Mouse (Mus musculus): ENCODE data around the gene Ndufv3. TPM values are rescaled to one million over a fixed set of nuclear protein-coding genes. Genes with fewer than 3 reads are reported as not detected.

Ndufv3 gene
- polyA plus RNA-seq, 2 experiments: 103 to 277 TPM

DNA sequence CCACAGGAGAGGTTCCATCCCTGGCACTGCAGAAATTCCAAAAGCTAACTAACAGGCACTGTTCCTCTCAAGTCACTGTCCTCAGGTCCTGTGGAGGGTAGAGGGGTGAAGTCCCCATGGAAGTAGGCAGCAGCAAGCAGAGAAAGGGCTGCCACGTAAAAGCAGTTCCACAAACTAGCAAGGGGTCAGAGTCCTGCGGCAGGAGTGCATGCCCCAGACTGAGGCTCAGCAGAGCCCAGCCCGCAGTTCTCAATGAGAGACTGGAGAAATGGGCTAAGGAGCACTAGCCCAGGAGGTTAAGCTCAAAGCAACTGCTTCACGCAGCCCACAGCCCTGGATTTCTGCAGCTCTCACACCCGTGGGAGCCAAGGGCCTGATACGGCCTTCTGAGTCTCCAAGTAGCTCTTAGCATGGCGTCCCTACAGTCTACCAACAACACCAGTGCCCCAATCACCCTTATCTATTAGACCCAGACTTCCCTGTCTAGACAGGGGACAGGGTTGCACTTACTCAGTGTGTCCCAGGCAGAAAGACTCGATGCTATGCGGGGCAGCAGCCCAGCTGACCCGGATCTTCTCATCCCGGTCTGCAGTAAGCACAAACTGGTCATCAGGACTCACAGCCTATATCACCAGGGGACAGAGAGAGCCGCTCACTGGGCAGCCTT, 17.5 kb upstream of the Ndufv3 start:
- H3K4me2 ChIP-seq (replicated peaks; ENCODE audit: low read depth, low read length, severe bottlenecking): no peak overlapping the region
- no peaks in the 10 kb centered on the region for H3K9me3 ChIP-seq (ENCODE audit: control insufficient read depth, low read length)
- H3K27ac ChIP-seq (replicated peaks; ENCODE audit: low read depth, low read length): no peak overlapping the region
- no peaks in the 10 kb centered on the region for H3K4me1 ChIP-seq (ENCODE audit: control insufficient read depth, insufficient read depth, low read length)
- TF ChIP-seq POLR2A (IDR thresholded peaks at IDR 0.05; ENCODE audit: borderline replicate concordance, extremely low read depth, insufficient read depth, insufficient read length): no peak
- peaks cover 94% of the 10 kb centered on the region for H3K36me3 ChIP-seq (ENCODE audit: control insufficient read depth, insufficient read depth, low read length)
- WGBS: 92% methylated on average over 12 of the region's 12 CpGs
- H3K9ac ChIP-seq (ENCODE audit: low read depth, low read length, severe bottlenecking): no peak overlapping the region
- no peaks in the 10 kb centered on the region for H3K27me3 ChIP-seq (ENCODE audit: control insufficient read depth, insufficient read depth, low read length)
- DNase-seq (ENCODE audit: low spot score) (no peak), ATAC-seq (ENCODE audit: low FRiP score, low read depth) (no peak)
- H3K4me3 ChIP-seq (replicated peaks; ENCODE audit: low read length): no peak overlapping the region

DNA sequence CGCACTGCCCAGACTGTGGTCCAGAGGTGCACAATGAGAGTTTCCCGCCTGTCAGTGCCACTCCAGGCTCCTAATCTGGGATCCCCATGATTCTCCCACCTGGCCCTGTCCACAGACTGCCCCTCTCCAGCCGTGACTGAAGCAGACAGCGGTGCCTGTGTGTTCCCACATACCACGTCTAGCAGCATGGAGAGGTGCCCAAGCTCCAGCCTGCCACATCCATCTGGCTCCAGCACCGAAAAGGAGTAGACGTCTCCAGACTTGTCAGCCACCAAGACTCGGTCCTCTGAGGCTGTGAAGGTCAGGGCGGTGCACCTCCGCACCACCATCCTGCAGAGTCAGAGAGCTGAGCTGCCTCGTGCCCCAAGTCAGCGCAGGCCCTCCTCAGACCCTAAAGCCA, 16.6 kb upstream of the Ndufv3 start:
- no peak overlapping the region for H3K27ac ChIP-seq (replicated peaks; ENCODE audit: low read depth, low read length)
- ATAC-seq (ENCODE audit: low FRiP score, low read depth) (no peak), DNase-seq (ENCODE audit: low spot score) (no peak)
- no peaks in the 10 kb centered on the region for H3K27me3 ChIP-seq (ENCODE audit: control insufficient read depth, insufficient read depth, low read length)
- no peak overlapping the region for H3K4me2 ChIP-seq (replicated peaks; ENCODE audit: low read depth, low read length, severe bottlenecking)
- H3K36me3 ChIP-seq (ENCODE audit: control insufficient read depth, insufficient read depth, low read length): peaks cover 93% of the 10 kb centered on the region
- no peaks in the 10 kb centered on the region for H3K9me3 ChIP-seq (ENCODE audit: control insufficient read depth, low read length)
- TF ChIP-seq POLR2A (IDR thresholded peaks at IDR 0.05; ENCODE audit: borderline replicate concordance, extremely low read depth, insufficient read depth, insufficient read length): no peak
- no peaks in the 10 kb centered on the region for H3K4me1 ChIP-seq (ENCODE audit: control insufficient read depth, insufficient read depth, low read length)
- no peak overlapping the region for H3K9ac ChIP-seq (ENCODE audit: low read depth, low read length, severe bottlenecking)
- no peak overlapping the region for H3K4me3 ChIP-seq (replicated peaks; ENCODE audit: low read length)
- WGBS: 94% methylated on average over 12 of the region's 12 CpGs

DNA sequence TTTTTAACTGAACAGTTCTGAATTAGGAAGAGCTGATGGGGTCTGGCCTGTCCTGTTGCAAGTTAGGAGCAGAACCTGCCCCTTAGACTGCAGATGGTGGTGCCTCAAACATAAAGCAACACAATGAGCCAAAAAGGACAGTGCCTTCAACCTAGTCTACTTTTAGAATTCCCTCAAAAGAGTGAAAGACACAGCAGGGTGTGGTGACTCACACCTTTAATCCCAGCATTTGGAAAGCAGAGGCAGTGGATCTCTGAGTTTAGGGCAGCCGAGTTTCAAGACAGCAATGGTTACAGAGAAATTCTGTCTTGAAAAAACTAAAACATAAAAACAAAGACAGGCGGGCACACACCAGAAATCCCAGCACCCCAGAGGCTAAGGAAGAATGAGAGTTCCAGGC, 16.0 kb upstream of the Ndufv3 start:
- no peaks in the 10 kb centered on the region for H3K9me3 ChIP-seq (ENCODE audit: control insufficient read depth, low read length)
- 93% methylated on average over 2 of the region's 2 CpGs for WGBS
- no peak overlapping the region for H3K4me2 ChIP-seq (replicated peaks; ENCODE audit: low read depth, low read length, severe bottlenecking)
- ATAC-seq (ENCODE audit: low FRiP score, low read depth) (no peak), DNase-seq (ENCODE audit: low spot score) (no peak)
- H3K27me3 ChIP-seq (ENCODE audit: control insufficient read depth, insufficient read depth, low read length): no peaks in the 10 kb centered on the region
- no peak overlapping the region for H3K27ac ChIP-seq (replicated peaks; ENCODE audit: low read depth, low read length)
- peaks cover 92% of the 10 kb centered on the region for H3K36me3 ChIP-seq (ENCODE audit: control insufficient read depth, insufficient read depth, low read length)
- TF ChIP-seq POLR2A (IDR thresholded peaks at IDR 0.05; ENCODE audit: borderline replicate concordance, extremely low read depth, insufficient read depth, insufficient read length): no peak
- no peak overlapping the region for H3K4me3 ChIP-seq (replicated peaks; ENCODE audit: low read length)
- no peak overlapping the region for H3K9ac ChIP-seq (ENCODE audit: low read depth, low read length, severe bottlenecking)
- no peaks in the 10 kb centered on the region for H3K4me1 ChIP-seq (ENCODE audit: control insufficient read depth, insufficient read depth, low read length)

DNA sequence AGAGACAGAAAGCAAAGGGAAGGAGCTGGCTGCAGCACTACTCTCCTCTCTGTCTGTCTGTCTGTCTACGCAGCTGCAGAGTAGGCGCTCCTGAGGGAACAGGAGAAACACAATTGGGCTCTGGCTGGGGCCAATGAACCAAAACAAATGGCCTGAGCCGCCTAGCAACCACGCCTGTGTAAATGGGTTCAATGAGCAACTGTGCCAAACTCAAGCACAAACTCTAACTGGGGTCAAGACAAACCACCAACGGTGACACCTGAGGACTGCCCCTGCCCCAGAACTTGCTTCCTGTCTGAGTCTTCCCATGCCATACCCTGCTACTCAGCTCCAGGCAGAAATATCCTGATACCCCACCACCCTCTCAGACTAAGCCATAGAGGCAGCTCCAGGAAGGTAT, 14.9 kb upstream of the Ndufv3 start:
- no peak for TF ChIP-seq POLR2A (IDR thresholded peaks at IDR 0.05; ENCODE audit: borderline replicate concordance, extremely low read depth, insufficient read depth, insufficient read length)
- Histone ChIP-seq H3K4me2 (replicated peaks; ENCODE audit: low read depth, low read length, severe bottlenecking) (no peak overlapping the region), H3K27me3 (ENCODE audit: control insufficient read depth, insufficient read depth, low read length) (no peaks in the 10 kb centered on the region), H3K4me3 (replicated peaks; ENCODE audit: low read length) (no peak overlapping the region), H3K27ac (replicated peaks; ENCODE audit: low read depth, low read length) (no peak overlapping the region), H3K9ac (ENCODE audit: low read depth, low read length, severe bottlenecking) (no peak overlapping the region), H3K9me3 (ENCODE audit: control insufficient read depth, low read length) (no peaks in the 10 kb centered on the region), H3K36me3 (ENCODE audit: control insufficient read depth, insufficient read depth, low read length) (peaks cover 89% of the 10 kb centered on the region), H3K4me1 (ENCODE audit: control insufficient read depth, insufficient read depth, low read length) (no peaks in the 10 kb centered on the region)
- ATAC-seq (ENCODE audit: low FRiP score, low read depth) (no peak), DNase-seq (ENCODE audit: low spot score) (no peak)
- 90% methylated on average over 5 of the region's 5 CpGs for WGBS

DNA sequence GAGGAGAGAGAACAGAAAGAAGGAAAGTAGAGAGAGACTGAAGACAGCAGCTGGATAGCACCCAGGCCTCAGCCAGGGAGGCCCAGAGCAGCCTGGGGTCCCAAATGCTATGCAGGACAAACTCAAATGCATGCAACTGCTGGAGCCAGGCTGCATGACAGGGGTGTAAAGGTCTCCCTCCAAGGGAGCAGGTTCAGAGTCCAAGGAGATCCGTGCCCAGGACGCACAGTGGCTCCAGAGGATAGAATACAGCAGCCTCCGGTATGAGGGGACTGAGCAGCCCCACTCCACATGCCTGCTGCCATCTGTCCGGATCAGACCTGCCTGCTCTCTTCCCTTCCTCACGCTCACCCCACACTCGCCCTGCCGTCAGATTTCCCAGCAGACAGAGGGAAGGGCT, 13.6 kb upstream of the Ndufv3 start:
- Histone ChIP-seq H3K27ac (replicated peaks; ENCODE audit: low read depth, low read length) (no peak overlapping the region), H3K36me3 (ENCODE audit: control insufficient read depth, insufficient read depth, low read length) (peaks cover 78% of the 10 kb centered on the region), H3K27me3 (ENCODE audit: control insufficient read depth, insufficient read depth, low read length) (no peaks in the 10 kb centered on the region), H3K4me3 (replicated peaks; ENCODE audit: low read length) (no peak overlapping the region), H3K4me2 (replicated peaks; ENCODE audit: low read depth, low read length, severe bottlenecking) (no peak overlapping the region), H3K9me3 (ENCODE audit: control insufficient read depth, low read length) (no peaks in the 10 kb centered on the region), H3K4me1 (ENCODE audit: control insufficient read depth, insufficient read depth, low read length) (peaks cover 2% of the 10 kb centered on the region; the same call in 1 of the 2 replicates), H3K9ac (ENCODE audit: low read depth, low read length, severe bottlenecking) (no peak overlapping the region)
- ATAC-seq (ENCODE audit: low FRiP score, low read depth): no peak
- TF ChIP-seq POLR2A (IDR thresholded peaks at IDR 0.05; ENCODE audit: borderline replicate concordance, extremely low read depth, insufficient read depth, insufficient read length): no peak
- WGBS: 91% methylated on average over 7 of the region's 7 CpGs
- no peak for DNase-seq (ENCODE audit: low spot score)
